Mouse (Mus musculus): ENCODE measurements around the gene Itga1. TPM values are rescaled to one million over a fixed set of nuclear protein-coding genes. Genes with fewer than 3 reads are reported as not detected.
A peak's percentile ranks its signal among the peaks of the same experiment; 100 is the strongest.

Gene Itga1
- polyA plus RNA-seq, 1 experiment from 2014 or later, result 36.9 TPM

DNA sequence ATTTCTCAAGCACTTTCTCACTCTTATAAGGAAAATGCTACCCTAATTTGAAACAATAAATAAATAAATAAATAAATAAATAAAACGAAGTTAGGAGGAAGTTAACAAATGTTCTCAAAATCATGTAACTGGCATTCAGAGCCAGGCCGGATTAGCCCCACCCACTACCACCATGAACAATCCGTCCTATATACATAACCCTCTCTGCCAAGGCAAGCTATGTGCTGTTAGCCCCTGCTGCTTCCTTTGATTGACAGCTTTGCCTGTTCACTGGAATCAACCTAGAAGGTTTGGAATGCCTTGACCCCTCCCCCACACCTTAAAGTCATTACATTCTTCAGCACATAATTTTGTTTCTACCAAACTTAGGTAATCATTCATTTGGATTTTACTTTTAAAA, 10.3 kb downstream of the Itga1 start:
- H3K4me1 ChIP-seq (replicated peaks; ENCODE audit: control insufficient read depth, insufficient read depth, low read length), result peaks cover 20% of the 10 kb centered on the region
- ATAC-seq (ENCODE audit: low read depth), result no peak
- H3K4me2 ChIP-seq (ENCODE audit: low read depth, low read length), result no peak overlapping the region
- no peak overlapping the region for H3K9ac ChIP-seq (ENCODE audit: low read length)
- no peaks in the 10 kb centered on the region for H3K9me3 ChIP-seq (ENCODE audit: control insufficient read depth, low read length)
- no peaks in the 10 kb centered on the region for H3K27me3 ChIP-seq (ENCODE audit: control insufficient read depth, insufficient read depth, low read depth, low read length)
- peaks cover 10% of the 10 kb centered on the region for H3K36me3 ChIP-seq (ENCODE audit: control insufficient read depth, insufficient read depth, low read length)
- no peak overlapping the region for H3K4me3 ChIP-seq (ENCODE audit: low read length)
- WGBS, result 57% methylated on average over 3 of the region's 3 CpGs
- peak overlapping the region; percentile 95; the same call in 1 of the 2 replicates for H3K27ac ChIP-seq (ENCODE audit: low read length)

DNA sequence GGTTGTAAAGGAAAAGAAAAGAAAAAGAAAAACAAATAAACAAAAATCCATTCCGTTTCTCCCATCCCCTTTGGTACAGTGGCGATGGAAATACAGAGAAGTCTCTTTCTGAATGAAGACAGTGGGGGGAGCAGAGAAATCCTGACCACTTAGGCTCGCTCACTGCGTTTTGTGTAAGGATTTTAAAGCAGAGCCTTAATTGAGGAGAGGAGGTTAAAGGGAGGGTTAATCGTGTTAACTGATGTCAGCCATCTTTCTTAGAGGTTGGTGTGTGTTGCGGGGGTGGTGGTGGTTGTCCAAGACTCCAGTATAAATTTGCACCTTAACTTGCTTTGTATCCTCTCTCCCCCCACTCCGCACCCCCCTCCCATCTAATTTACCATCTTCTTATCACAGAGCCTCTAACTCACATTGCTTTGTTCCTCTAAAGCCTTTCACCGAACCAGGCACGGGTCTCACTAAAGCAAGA, 10.8 kb downstream of the Itga1 start:
- H3K9ac ChIP-seq (ENCODE audit: low read length), result peak overlapping the region; percentile 85
- 37% methylated on average over 9 of the region's 9 CpGs for WGBS
- peaks cover 11% of the 10 kb centered on the region for H3K36me3 ChIP-seq (ENCODE audit: control insufficient read depth, insufficient read depth, low read length)
- H3K4me1 ChIP-seq (replicated peaks; ENCODE audit: control insufficient read depth, insufficient read depth, low read length), result peaks cover 15% of the 10 kb centered on the region
- H3K9me3 ChIP-seq (ENCODE audit: control insufficient read depth, low read length), result no peaks in the 10 kb centered on the region
- H3K27me3 ChIP-seq (ENCODE audit: control insufficient read depth, insufficient read depth, low read depth, low read length), result no peaks in the 10 kb centered on the region
- peak overlapping the region; percentile 94 for H3K4me2 ChIP-seq (ENCODE audit: low read depth, low read length)
- ATAC-seq (ENCODE audit: low read depth), result no peak
- peak overlapping the region; percentile 95 for H3K27ac ChIP-seq (ENCODE audit: low read length)
- H3K4me3 ChIP-seq (ENCODE audit: low read length), result peak overlapping the region; percentile 64

DNA sequence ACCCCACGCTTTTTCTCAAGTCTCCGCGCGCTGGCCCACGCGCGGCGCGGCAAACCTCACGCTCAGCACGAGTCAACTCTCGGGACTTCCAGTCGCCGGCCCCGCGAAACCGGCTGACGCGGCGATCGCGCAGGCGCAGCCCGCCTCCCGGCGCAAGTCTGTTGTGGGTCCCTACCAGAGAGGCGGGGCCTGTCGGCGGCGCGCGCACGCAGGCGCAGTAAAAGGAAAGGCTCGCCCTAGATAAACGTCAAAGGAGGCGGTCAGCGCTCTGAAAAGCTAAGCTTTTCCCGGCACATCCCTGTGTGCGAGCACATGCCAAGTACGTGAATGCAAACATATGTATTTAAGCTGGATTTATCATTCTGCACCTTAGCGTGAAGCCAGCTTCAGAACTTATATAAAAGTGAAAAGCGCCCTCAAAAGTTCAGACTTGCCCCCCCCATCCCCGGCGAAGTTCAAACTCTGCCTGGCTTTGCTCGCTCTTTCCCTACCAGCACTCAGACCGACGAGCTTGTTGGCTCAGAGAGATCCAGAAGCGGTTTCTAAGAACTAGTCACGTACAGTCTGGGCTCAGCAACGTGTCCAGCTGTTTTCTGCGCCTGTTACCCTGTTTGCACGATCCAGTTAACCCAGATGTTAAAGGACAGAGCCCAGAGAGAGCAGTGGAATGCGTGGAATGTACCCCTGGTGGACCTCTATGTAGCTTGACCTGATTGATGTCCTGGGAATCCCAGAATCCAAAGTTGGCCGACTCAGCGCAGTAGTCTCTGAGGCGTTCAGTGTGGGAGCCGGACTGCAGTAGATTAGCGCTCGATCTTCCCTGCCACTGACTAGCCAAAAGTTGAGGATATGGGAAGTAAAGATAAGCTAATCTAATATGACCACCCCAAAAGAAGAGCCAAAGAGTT, 11.4 kb downstream of the Itga1 start, which contains the start of gene Pelo:
TSS of gene Pelo (minus strand) at position 118 of the 908 bp plus-strand sequence.
- H3K9me3 ChIP-seq (ENCODE audit: control insufficient read depth, low read length), result no peaks in the 10 kb centered on the region
- ATAC-seq (ENCODE audit: low read depth), result peak; percentile 95

DNA sequence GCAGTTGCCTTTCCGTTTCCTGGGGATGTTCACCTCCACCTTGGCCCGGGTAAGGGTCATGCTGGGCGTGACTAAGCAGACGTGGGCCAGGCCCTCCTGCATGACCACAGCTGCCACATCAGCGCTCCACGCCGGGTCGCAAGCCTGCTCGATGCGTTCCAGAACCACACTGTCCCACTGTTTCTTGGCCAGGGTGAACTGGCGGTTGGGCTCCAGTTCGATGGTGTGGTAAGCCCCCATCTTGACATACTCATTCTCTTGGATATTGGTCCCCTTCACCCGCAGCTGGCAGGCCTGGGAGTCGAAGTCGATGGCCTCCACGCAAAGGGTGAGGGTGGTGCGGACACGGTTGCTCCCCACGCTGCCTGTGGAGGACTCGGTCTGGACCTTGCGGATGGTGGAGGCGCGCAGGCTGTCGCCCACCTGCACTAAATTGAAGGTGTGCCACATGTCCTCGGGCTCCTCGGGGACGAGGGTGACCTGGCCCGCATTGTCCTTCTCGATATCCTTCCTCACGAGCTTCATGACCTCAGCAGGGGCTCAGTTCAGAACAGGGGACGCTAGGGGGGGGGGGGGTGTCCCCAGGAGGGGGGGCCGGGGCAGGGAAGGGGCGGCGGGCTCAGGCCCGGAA, 12.3 kb downstream of the Itga1 start:
- no peaks in the 10 kb centered on the region for H3K27me3 ChIP-seq (ENCODE audit: control insufficient read depth, insufficient read depth, low read depth, low read length)
- WGBS, result 6% methylated on average over 34 of the region's 35 CpGs
- H3K4me1 ChIP-seq (replicated peaks; ENCODE audit: control insufficient read depth, insufficient read depth, low read length), result peaks cover 11% of the 10 kb centered on the region

More for the DNA sequence above, 11.4 kb downstream of the Itga1 start, which contains the start of gene Pelo:
- H3K4me3 ChIP-seq (ENCODE audit: low read length), result peak within 1 kb of the TSS; percentile 64
- WGBS, result under 1% methylated on average over 60 of the region's 60 CpGs
- peak within 1 kb of the TSS; percentile 94 for H3K4me2 ChIP-seq (ENCODE audit: low read depth, low read length)
- peak within 1 kb of the TSS; percentile 95 for H3K27ac ChIP-seq (ENCODE audit: low read length)
- H3K4me1 ChIP-seq (replicated peaks; ENCODE audit: control insufficient read depth, insufficient read depth, low read length), result peaks cover 11% of the 10 kb centered on the region
- H3K36me3 ChIP-seq (ENCODE audit: control insufficient read depth, insufficient read depth, low read length), result peaks cover 11% of the 10 kb centered on the region
- peak within 1 kb of the TSS; percentile 85 for H3K9ac ChIP-seq (ENCODE audit: low read length)
- H3K27me3 ChIP-seq (ENCODE audit: control insufficient read depth, insufficient read depth, low read depth, low read length), result no peaks in the 10 kb centered on the region

DNA sequence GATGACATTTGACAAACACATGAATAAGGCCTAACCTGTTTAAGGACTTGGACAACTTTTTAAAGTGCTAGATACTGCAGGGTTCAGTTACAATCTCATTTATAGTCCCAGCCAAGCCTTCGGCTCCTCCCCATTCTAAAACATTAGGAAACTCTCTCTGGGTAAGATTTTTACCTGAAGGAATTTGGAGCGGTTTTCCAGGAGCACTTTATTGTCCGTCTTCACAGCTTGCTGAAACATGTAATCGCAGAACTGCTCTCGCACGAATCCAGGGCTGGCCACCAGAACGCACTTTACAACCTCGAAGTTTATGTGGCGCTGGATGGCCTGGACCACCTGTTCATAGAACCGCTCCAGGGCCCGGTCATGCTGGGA, 12.8 kb downstream of the Itga1 start:
- WGBS, result 40% methylated on average over 11 of the region's 11 CpGs
- peaks cover 11% of the 10 kb centered on the region for H3K36me3 ChIP-seq (ENCODE audit: control insufficient read depth, insufficient read depth, low read length)
- peak overlapping the region; percentile 85 for H3K9ac ChIP-seq (ENCODE audit: low read length)
- H3K9me3 ChIP-seq (ENCODE audit: control insufficient read depth, low read length), result no peaks in the 10 kb centered on the region
- H3K4me1 ChIP-seq (replicated peaks; ENCODE audit: control insufficient read depth, insufficient read depth, low read length), result peaks cover 11% of the 10 kb centered on the region
- peak overlapping the region; percentile 10; the same call in 1 of the 2 replicates for H3K27ac ChIP-seq (ENCODE audit: low read length)
- ATAC-seq (ENCODE audit: low read depth), result no peak
- no peaks in the 10 kb centered on the region for H3K27me3 ChIP-seq (ENCODE audit: control insufficient read depth, insufficient read depth, low read depth, low read length)
- peak overlapping the region; percentile 94 for H3K4me2 ChIP-seq (ENCODE audit: low read depth, low read length)
- H3K4me3 ChIP-seq (ENCODE audit: low read length), result peak overlapping the region; percentile 64

More for the DNA sequence above, 12.3 kb downstream of the Itga1 start:
- Histone ChIP-seq H3K9me3 (ENCODE audit: control insufficient read depth, low read length) (no peaks in the 10 kb centered on the region), H3K9ac (ENCODE audit: low read length) (peak overlapping the region; percentile 85), H3K36me3 (ENCODE audit: control insufficient read depth, insufficient read depth, low read length) (peaks cover 11% of the 10 kb centered on the region), H3K4me3 (ENCODE audit: low read length) (peak overlapping the region; percentile 64), H3K27ac (ENCODE audit: low read length) (peak overlapping the region; percentile 95), H3K4me2 (ENCODE audit: low read depth, low read length) (peak overlapping the region; percentile 94)
- ATAC-seq (ENCODE audit: low read depth), result peak; percentile 42

DNA sequence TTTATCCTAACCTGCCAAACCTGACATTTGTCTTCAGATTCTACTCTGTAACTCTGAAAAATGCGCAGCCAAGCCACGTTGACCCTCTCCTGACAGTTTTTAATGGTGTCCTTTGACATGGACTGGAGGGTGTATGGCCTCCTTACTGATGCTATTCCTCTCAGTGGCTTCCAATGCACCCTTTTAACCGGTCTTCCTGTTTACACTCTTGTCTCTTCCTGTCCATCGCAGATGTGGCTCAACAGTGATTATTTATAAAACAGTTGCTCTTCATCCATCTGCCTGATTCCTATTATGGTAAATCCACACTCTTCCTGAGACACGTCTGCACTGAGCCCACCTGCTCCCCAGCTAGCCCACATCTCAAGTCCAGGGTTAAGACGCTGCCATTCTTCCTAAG, 15.8 kb downstream of the Itga1 start:
- no peak overlapping the region for H3K9ac ChIP-seq (ENCODE audit: low read length)
- no peak overlapping the region for H3K27ac ChIP-seq (ENCODE audit: low read length)
- no peak overlapping the region; the same call in 1 of the 2 replicates for H3K4me2 ChIP-seq (ENCODE audit: low read depth, low read length)
- H3K4me1 ChIP-seq (replicated peaks; ENCODE audit: control insufficient read depth, insufficient read depth, low read length), result peaks cover 8% of the 10 kb centered on the region
- no peak for ATAC-seq (ENCODE audit: low read depth)
- peaks cover 11% of the 10 kb centered on the region for H3K36me3 ChIP-seq (ENCODE audit: control insufficient read depth, insufficient read depth, low read length)
- H3K27me3 ChIP-seq (ENCODE audit: control insufficient read depth, insufficient read depth, low read depth, low read length), result no peaks in the 10 kb centered on the region
- WGBS, result 56% methylated on average over 6 of the region's 6 CpGs
- H3K4me3 ChIP-seq (ENCODE audit: low read length), result no peak overlapping the region
- H3K9me3 ChIP-seq (ENCODE audit: control insufficient read depth, low read length), result no peaks in the 10 kb centered on the region

DNA sequence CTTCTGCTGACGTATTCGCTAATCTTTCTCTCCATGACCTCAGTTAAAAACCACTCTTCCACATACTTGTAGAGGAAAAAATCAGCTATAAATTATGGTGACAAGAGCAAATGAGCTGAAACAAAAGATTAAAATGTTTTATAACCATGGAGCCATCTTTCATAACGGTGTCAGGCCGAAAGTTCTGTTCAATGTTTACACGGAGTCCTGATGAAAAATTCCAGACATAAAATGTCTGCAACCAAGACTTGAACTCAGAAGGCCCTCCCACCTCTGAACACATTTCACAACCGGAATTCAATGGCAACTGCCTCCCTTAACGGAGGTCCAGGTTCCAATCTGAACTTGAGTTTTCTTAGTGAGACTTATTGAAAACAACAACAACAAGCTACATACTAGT, 19.4 kb downstream of the Itga1 start:
- ATAC-seq (ENCODE audit: low read depth), result no peak
- Histone ChIP-seq H3K9ac (ENCODE audit: low read length) (no peak overlapping the region), H3K27me3 (ENCODE audit: control insufficient read depth, insufficient read depth, low read depth, low read length) (no peaks in the 10 kb centered on the region), H3K4me2 (ENCODE audit: low read depth, low read length) (no peak overlapping the region), H3K9me3 (ENCODE audit: control insufficient read depth, low read length) (no peaks in the 10 kb centered on the region), H3K36me3 (ENCODE audit: control insufficient read depth, insufficient read depth, low read length) (peaks cover 5% of the 10 kb centered on the region), H3K4me3 (ENCODE audit: low read length) (no peak overlapping the region), H3K4me1 (replicated peaks; ENCODE audit: control insufficient read depth, insufficient read depth, low read length) (peaks cover 11% of the 10 kb centered on the region), H3K27ac (ENCODE audit: low read length) (no peak overlapping the region)
- 62% methylated on average over 7 of the region's 7 CpGs for WGBS

DNA sequence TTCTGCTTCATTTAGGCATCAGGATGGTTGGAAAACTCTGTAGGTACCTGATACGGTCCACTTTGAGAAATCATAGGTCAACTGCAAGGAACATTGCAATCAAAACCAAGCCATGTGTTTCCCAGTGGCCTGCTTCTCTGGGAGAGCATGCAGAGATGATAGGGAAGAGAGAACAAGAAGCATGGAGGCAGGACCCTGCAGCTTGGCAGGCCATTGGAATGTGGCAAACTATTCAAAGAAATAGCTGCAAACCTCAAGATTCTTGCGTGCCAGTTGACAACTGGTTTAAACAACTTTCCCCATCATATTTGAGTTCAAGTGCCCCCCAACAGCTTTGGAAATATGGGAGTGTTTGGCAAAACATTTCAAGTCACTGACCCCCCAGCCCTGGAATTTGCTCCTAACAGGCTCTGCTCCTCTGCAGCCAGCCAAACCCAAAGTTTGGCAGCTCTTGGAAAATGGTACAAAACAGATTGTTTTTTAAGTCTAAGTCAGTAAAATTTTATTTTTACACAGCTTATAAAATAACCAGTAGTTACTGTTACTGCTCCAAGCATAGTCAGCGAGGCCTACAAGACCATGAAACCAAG, 21.7 kb downstream of the Itga1 start:
- ATAC-seq (ENCODE audit: low read depth), result peak; percentile 38; the same call in 1 of the 2 replicates

More for the DNA sequence above, 21.7 kb downstream of the Itga1 start:
- Histone ChIP-seq H3K36me3 (ENCODE audit: control insufficient read depth, insufficient read depth, low read length) (no peaks in the 10 kb centered on the region), H3K9me3 (ENCODE audit: control insufficient read depth, low read length) (no peaks in the 10 kb centered on the region), H3K4me1 (replicated peaks; ENCODE audit: control insufficient read depth, insufficient read depth, low read length) (peaks cover 11% of the 10 kb centered on the region), H3K4me2 (ENCODE audit: low read depth, low read length) (no peak overlapping the region), H3K4me3 (ENCODE audit: low read length) (no peak overlapping the region), H3K9ac (ENCODE audit: low read length) (no peak overlapping the region), H3K27ac (ENCODE audit: low read length) (no peak overlapping the region), H3K27me3 (ENCODE audit: control insufficient read depth, insufficient read depth, low read depth, low read length) (no peaks in the 10 kb centered on the region)
- 66% methylated on average over 3 of the region's 3 CpGs for WGBS
